Mouse (Mus musculus) heart, embryonic 14.5 days (tissue): ENCODE results near the gene Phox2a. TPM values are rescaled to one million over a fixed set of nuclear protein-coding genes. Genes with fewer than 3 reads are reported as not detected.

Experiments
- ATAC-seq: fragments of 200-750 bp; cut with Nextera tagmentation; 2 replicates; pipeline ENCODE4 v1.8.0; 2017; ENCODE audit warnings: low read depth, moderate TSS enrichment; ENCODE audit not compliant: insufficient number of reproducible peaks, insufficient read depth, low FRiP score
- H3K27ac ChIP-seq, 2 experiments: fragments of 200-500 bp in 1 of 2; fragments of 300-500 bp in 1 of 2; sonication (generic) in 1 of 2; replicated peaks in 1 of 2; 2 replicates each; pipeline ENCODE4 v1.5.1; 2012 to 2014; ENCODE audit warnings: low read depth in 2 of 2, low read length in 2 of 2, control low read depth in 1 of 2, mild to moderate bottlenecking in 1 of 2, mixed read lengths in 1 of 2; ENCODE audit not compliant: control insufficient read depth in 1 of 2, insufficient read depth in 1 of 2
- H3K27me3 ChIP-seq: fragments of 300-500 bp; sonication (generic); 2 replicates; pipeline ENCODE4 v1.6.1; 2014; ENCODE audit warnings: mild to moderate bottlenecking, low read length, control low read depth; ENCODE audit not compliant: control insufficient read depth, insufficient read depth
- H3K36me3 ChIP-seq: fragments of 300-500 bp; sonication (generic); 2 replicates; pipeline ENCODE4 v1.6.1; 2014; ENCODE audit warnings: mild to moderate bottlenecking, control low read depth, low read length, mixed read lengths; ENCODE audit not compliant: control insufficient read depth, insufficient read depth
- H3K4me1 ChIP-seq, 2 experiments: fragments of 200-500 bp in 1 of 2; fragments of 300-500 bp in 1 of 2; sonication (generic) in 1 of 2; 2 replicates each; pipeline ENCODE4 v1.6.1; 2012 to 2014; ENCODE audit warnings: low read length in 2 of 2, control low read depth in 1 of 2, mixed read lengths in 1 of 2; ENCODE audit not compliant: control insufficient read depth in 2 of 2, insufficient read depth in 2 of 2
- H3K4me2 ChIP-seq: fragments of 300-500 bp; sonication (generic); 2 replicates; pipeline ENCODE4 v1.6.1; 2014; ENCODE audit warnings: mild to moderate bottlenecking, low read length
- H3K4me3 ChIP-seq, 2 experiments: fragments of 200-500 bp in 1 of 2; fragments of 300-500 bp in 1 of 2; sonication (generic) in 1 of 2; 2 replicates each; pipeline ENCODE4 v1.5.1; 2012 to 2014; ENCODE audit warnings: low read length in 2 of 2, mild to moderate bottlenecking in 2 of 2, control low read depth in 1 of 2, low read depth in 1 of 2, moderate library complexity in 1 of 2; ENCODE audit not compliant: control insufficient read depth in 1 of 2, insufficient read depth in 1 of 2
- H3K9ac ChIP-seq: fragments of 300-500 bp; sonication (generic); 2 replicates; pipeline ENCODE4 v1.6.1; 2014; ENCODE audit warnings: mild to moderate bottlenecking, low read length
- H3K9me3 ChIP-seq: fragments of 300-500 bp; sonication (generic); 2 replicates; pipeline ENCODE4 v1.6.1; 2016; ENCODE audit warnings: low read length, control low read depth; ENCODE audit not compliant: control insufficient read depth
- WGBS: fragments of 180-500 bp; shearing (Covaris S2); extraction: QIAGEN DNeasy Blood & Tissue Kit; methylation state at CpG from one replicate; pipeline ENCODE4 v1.1.7; 2014; 5-methylcytosine and 5-hydroxymethylcytosine counted together
- polyA plus RNA-seq: library from polyadenylated mRNA; unstranded; fragments of >200 nt; fragmentation: Nextera tagmentation; extraction: Ambion mirVana; gene quantifications from 2 replicates; pipeline ENCODE4 v1.2.1, GENCODE M21; 2014

Phox2a gene
- polyA plus RNA-seq, 1 experiment from 2014 or later, result 1.2 TPM

GRCm38 (mm10) chr7:101847934-101848333 is 29.8 kb downstream of the Phox2a start:
- no peaks in the 10 kb centered on the region for H3K4me1 ChIP-seq
- no peak overlapping the region for H3K27ac ChIP-seq
- H3K9me3 ChIP-seq, result no peaks in the 10 kb centered on the region
- no peaks in the 10 kb centered on the region for H3K36me3 ChIP-seq
- H3K4me3 ChIP-seq, result no peak overlapping the region
- no peak for ATAC-seq
- no peak overlapping the region for H3K4me2 ChIP-seq
- H3K27me3 ChIP-seq, result no peaks in the 10 kb centered on the region
- no peak overlapping the region for H3K9ac ChIP-seq
- WGBS, result 90% methylated on average over 1 of the region's 1 CpGs

- no peak for ATAC-seq
- Histone ChIP-seq H3K27ac (no peak overlapping the region), H3K4me1 (no peaks in the 10 kb centered on the region), H3K9ac (no peak overlapping the region), H3K27me3 (no peaks in the 10 kb centered on the region), H3K9me3 (no peaks in the 10 kb centered on the region), H3K36me3 (no peaks in the 10 kb centered on the region), H3K4me3 (no peak overlapping the region), H3K4me2 (no peak overlapping the region)
- 65% methylated on average over 6 of the region's 6 CpGs for WGBS
These were observed 33.6 kb downstream of the Phox2a start for GRCm38 (mm10) chr7:101851689-101852088.

GRCm38 (mm10) chr7:101852846-101853245 is 34.7 kb downstream of the Phox2a start:
- Histone ChIP-seq H3K27ac (no peak overlapping the region), H3K4me3 (no peak overlapping the region), H3K4me2 (no peak overlapping the region), H3K4me1 (no peaks in the 10 kb centered on the region), H3K9me3 (no peaks in the 10 kb centered on the region), H3K9ac (no peak overlapping the region), H3K36me3 (no peaks in the 10 kb centered on the region), H3K27me3 (no peaks in the 10 kb centered on the region)
- WGBS, result 86% methylated on average over 6 of the region's 6 CpGs
- no peak for ATAC-seq

- WGBS, result 45% methylated on average over 2 of the region's 2 CpGs
- H3K9ac ChIP-seq, result no peak overlapping the region
- no peak overlapping the region for H3K4me2 ChIP-seq
- no peaks in the 10 kb centered on the region for H3K36me3 ChIP-seq
- H3K4me1 ChIP-seq, result no peaks in the 10 kb centered on the region
- ATAC-seq, result no peak
- no peak overlapping the region for H3K27ac ChIP-seq
- H3K9me3 ChIP-seq, result no peaks in the 10 kb centered on the region
- H3K27me3 ChIP-seq, result no peaks in the 10 kb centered on the region
- H3K4me3 ChIP-seq, result no peak overlapping the region
These were observed 35.7 kb downstream of the Phox2a start for GRCm38 (mm10) chr7:101853816-101854215.

GRCm38 (mm10) chr7:101857094-101857493 is 39.0 kb downstream of the Phox2a start, which contains the start of gene Folr2:
Gene Folr2, minus strand, starts transcription at chr7:101857194.
- Histone ChIP-seq H3K4me1 (no peaks in the 10 kb centered on the region), H3K9ac (no peak within 1 kb of the TSS), H3K27ac (no peak within 1 kb of the TSS), H3K9me3 (no peaks in the 10 kb centered on the region), H3K4me3 (no peak within 1 kb of the TSS), H3K4me2 (no peak within 1 kb of the TSS), H3K27me3 (no peaks in the 10 kb centered on the region), H3K36me3 (no peaks in the 10 kb centered on the region)
- no peak for ATAC-seq
- WGBS, result 87% methylated on average over 4 of the region's 4 CpGs

- no peaks in the 10 kb centered on the region for H3K9me3 ChIP-seq
- no peaks in the 10 kb centered on the region for H3K27me3 ChIP-seq
- no peaks in the 10 kb centered on the region for H3K4me1 ChIP-seq
- no peak overlapping the region for H3K4me3 ChIP-seq
- H3K27ac ChIP-seq, result no peak overlapping the region
- H3K4me2 ChIP-seq, result no peak overlapping the region
- ATAC-seq, result no peak
- 86% methylated on average over 9 of the region's 9 CpGs for WGBS
- no peaks in the 10 kb centered on the region for H3K36me3 ChIP-seq
- no peak overlapping the region for H3K9ac ChIP-seq
These were observed 40.2 kb downstream of the Phox2a start for GRCm38 (mm10) chr7:101858362-101858761.

- H3K27me3 ChIP-seq, result no peaks in the 10 kb centered on the region
- no peak for ATAC-seq
- H3K27ac ChIP-seq, result no peak overlapping the region
- no peak overlapping the region for H3K9ac ChIP-seq
- no peak overlapping the region for H3K4me2 ChIP-seq
- H3K36me3 ChIP-seq, result no peaks in the 10 kb centered on the region
- no peaks in the 10 kb centered on the region for H3K4me1 ChIP-seq
- H3K4me3 ChIP-seq, result no peak overlapping the region
- no peaks in the 10 kb centered on the region for H3K9me3 ChIP-seq
These were observed 42.9 kb downstream of the Phox2a start for GRCm38 (mm10) chr7:101860978-101861377.

GRCm38 (mm10) chr7:101862291-101862690 is 44.2 kb downstream of the Phox2a start:
- no peak for ATAC-seq
- 68% methylated on average over 3 of the region's 3 CpGs for WGBS

More at GRCm38 (mm10) chr7:101862291-101862690, 44.2 kb downstream of the Phox2a start:
- H3K36me3 ChIP-seq, result no peaks in the 10 kb centered on the region
- H3K27ac ChIP-seq, result no peak overlapping the region
- no peaks in the 10 kb centered on the region for H3K9me3 ChIP-seq
- H3K4me2 ChIP-seq, result no peak overlapping the region
- H3K4me3 ChIP-seq, result no peak overlapping the region
- no peaks in the 10 kb centered on the region for H3K27me3 ChIP-seq
- H3K9ac ChIP-seq, result no peak overlapping the region
- peaks cover 5 to 8% of the 10 kb centered on the region in 2 experiments for H3K4me1 ChIP-seq
